Mouse (Mus musculus) midbrain, embryonic 14.5 days (tissue): ENCODE data around the gene Dapk1. TPM values are rescaled to one million over a fixed set of nuclear protein-coding genes. Genes with fewer than 3 reads are reported as not detected.

ENCODE experiments used
- ATAC-seq: fragments of 200-750 bp; cut with Nextera tagmentation; 2 replicates; pipeline ENCODE4 v1.8.0; 2017; ENCODE audit warnings: moderate number of reproducible peaks, moderate library complexity; ENCODE audit not compliant: low FRiP score, low TSS enrichment
- DNase-seq: peaks from one replicate; pipeline ENCODE4 v3.0.0-alpha.2; 2015
- H3K27ac ChIP-seq: fragments of 300-500 bp; sonication (generic); replicated peaks from 2 replicates; pipeline ENCODE4 v1.5.1; 2014; ENCODE audit warnings: mild to moderate bottlenecking, low read depth, low read length, moderate library complexity
- H3K27me3 ChIP-seq: fragments of 300-500 bp; sonication (generic); 2 replicates; pipeline ENCODE4 v1.6.1; 2014; ENCODE audit warnings: low read length, control low read depth, mixed read lengths; ENCODE audit not compliant: control insufficient read depth, insufficient read depth
- H3K36me3 ChIP-seq: fragments of 300-500 bp; sonication (generic); 2 replicates; pipeline ENCODE4 v1.6.1; 2014; ENCODE audit warnings: low read length, control low read depth; ENCODE audit not compliant: control insufficient read depth, insufficient read depth
- H3K4me1 ChIP-seq: fragments of 300-500 bp; sonication (generic); 2 replicates; pipeline ENCODE4 v1.6.1; 2014; ENCODE audit warnings: mild to moderate bottlenecking, antibody characterized with exemption, low read length, control low read depth; ENCODE audit not compliant: control insufficient read depth, insufficient read depth
- H3K4me2 ChIP-seq: fragments of 300-500 bp; sonication (generic); 2 replicates; pipeline ENCODE4 v1.6.1; 2014; ENCODE audit warnings: mild to moderate bottlenecking, low read length, moderate library complexity
- H3K4me3 ChIP-seq: fragments of 300-500 bp; sonication (generic); replicated peaks from 2 replicates; pipeline ENCODE4 v1.5.1; 2014; ENCODE audit warnings: low read depth, low read length
- H3K9ac ChIP-seq: fragments of 300-500 bp; sonication (generic); replicated peaks from 2 replicates; pipeline ENCODE4 v1.6.1; 2014; ENCODE audit warnings: mild to moderate bottlenecking, low read length, moderate library complexity
- H3K9me3 ChIP-seq: fragments of 300-500 bp; sonication (generic); 2 replicates; pipeline ENCODE4 v1.6.1; 2016; ENCODE audit warnings: low read length, control low read depth, mixed read lengths; ENCODE audit not compliant: control insufficient read depth
- WGBS: fragments of 180-500 bp; shearing (Covaris S2); extraction: QIAGEN DNeasy Blood & Tissue Kit; methylation state at CpG from one replicate; pipeline ENCODE4 v1.1.7; 2014; 5-methylcytosine and 5-hydroxymethylcytosine counted together
- polyA plus RNA-seq: library from polyadenylated mRNA; unstranded; fragments of >200 nt; fragmentation: Nextera tagmentation; extraction: Ambion mirVana; gene quantifications from 2 replicates; pipeline ENCODE4 v1.2.1, GENCODE M21; 2014

Gene Dapk1
- polyA plus RNA-seq, 1 experiment from 2014 or later: 42.4 TPM

DNA sequence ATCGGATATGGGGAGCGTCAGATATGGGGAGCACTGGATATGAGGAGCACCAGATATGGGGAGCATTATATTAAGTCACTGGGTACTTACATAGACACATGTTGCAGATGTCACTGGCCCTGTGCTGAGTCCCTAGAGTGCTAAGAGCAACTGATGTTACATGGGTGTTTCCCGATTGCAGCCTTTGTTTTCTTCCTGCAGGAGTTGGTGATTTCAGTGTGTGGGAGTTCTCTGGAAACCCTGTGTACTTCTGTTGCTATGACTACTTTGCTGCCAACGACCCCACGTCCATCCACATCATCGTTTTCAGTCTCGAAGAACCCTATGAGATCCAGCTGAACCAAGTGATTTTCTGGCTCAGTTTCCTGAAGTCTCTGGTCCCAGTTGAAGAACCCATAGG is 149.2 kb downstream of the Dapk1 start:
- no peak for ATAC-seq
- 94% methylated on average over 7 of the region's 7 CpGs for WGBS
- DNase-seq: no peak

DNA sequence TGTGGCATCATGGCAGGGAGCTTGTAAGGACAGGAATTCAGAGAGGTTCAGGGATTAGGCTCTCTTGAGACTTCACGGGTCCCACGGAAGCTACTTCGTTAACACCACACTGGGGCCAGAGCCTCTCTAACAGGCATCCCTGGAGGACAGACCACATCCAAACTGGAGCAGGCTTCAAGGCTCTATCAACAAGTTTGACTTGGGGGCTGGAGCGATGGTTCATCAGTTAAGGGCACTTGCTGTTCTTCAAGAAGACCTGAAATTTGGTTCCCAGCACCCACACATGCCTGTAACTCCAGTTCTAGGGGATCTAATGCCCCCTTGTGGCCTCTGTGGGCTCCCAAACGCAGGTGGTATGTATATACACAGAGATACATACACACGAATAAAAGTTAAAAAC is 151.5 kb downstream of the Dapk1 start:
- Histone ChIP-seq H3K9me3 (no peaks in the 10 kb centered on the region), H3K27ac (no peak overlapping the region), H3K4me2 (no peak overlapping the region), H3K36me3 (peaks cover 87% of the 10 kb centered on the region), H3K9ac (no peak overlapping the region), H3K27me3 (no peaks in the 10 kb centered on the region), H3K4me3 (no peak overlapping the region), H3K4me1 (no peaks in the 10 kb centered on the region)
- ATAC-seq (no peak), DNase-seq (no peak)
- 97% methylated on average over 6 of the region's 6 CpGs for WGBS

More for the DNA sequence above, 149.2 kb downstream of the Dapk1 start:
- no peaks in the 10 kb centered on the region for H3K9me3 ChIP-seq
- no peak overlapping the region for H3K9ac ChIP-seq
- no peaks in the 10 kb centered on the region for H3K4me1 ChIP-seq
- H3K36me3 ChIP-seq: peaks cover 77% of the 10 kb centered on the region
- no peak overlapping the region for H3K27ac ChIP-seq
- no peaks in the 10 kb centered on the region for H3K27me3 ChIP-seq
- H3K4me2 ChIP-seq: no peak overlapping the region
- H3K4me3 ChIP-seq: no peak overlapping the region

DNA sequence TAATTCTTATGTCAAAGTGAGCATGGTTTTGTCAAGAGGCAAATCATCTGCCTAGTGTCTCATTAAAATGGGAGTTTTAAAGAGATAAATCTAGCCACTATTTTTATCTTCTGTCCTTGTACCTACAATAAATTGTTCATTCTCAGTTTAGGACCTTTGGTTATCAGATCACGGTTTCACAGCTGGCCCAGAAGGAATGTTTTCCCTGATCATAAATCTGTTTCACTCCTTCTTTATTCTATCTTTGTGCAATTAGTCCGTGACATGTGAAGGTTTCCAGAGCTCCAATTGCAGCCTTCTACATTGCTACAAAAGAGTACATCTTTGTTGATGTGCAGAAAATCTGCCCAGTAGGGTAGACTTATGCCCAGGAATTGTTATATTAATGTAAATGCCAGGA is 153.5 kb downstream of the Dapk1 start:
- Histone ChIP-seq H3K9ac (no peak overlapping the region), H3K27me3 (no peaks in the 10 kb centered on the region), H3K9me3 (no peaks in the 10 kb centered on the region), H3K4me2 (no peak overlapping the region), H3K27ac (no peak overlapping the region), H3K4me3 (no peak overlapping the region), H3K36me3 (peaks cover 87% of the 10 kb centered on the region), H3K4me1 (no peaks in the 10 kb centered on the region)
- ATAC-seq (no peak), DNase-seq (no peak)
- 90% methylated on average over 2 of the region's 2 CpGs for WGBS

DNA sequence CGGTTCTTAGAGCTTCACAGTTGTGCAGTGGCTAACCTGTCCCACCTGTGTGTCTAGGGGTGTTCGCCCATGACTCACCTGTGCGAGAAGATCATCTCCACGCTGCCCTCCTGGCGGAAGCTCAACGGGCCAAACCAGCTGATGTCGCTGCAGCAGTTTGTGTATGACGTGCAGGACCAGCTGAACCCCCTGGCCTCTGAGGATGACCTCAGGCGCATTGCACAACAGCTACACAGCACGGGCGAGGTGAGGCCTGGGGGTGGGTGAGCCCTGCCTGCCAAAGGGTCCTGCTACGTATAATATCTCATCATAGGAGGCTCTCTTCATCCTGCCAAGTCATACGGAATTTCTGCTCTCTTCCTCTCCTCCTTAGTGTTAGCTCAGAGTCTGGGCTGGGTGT is 155.5 kb downstream of the Dapk1 start:
- H3K9ac ChIP-seq: no peak overlapping the region
- H3K36me3 ChIP-seq: peaks cover 86% of the 10 kb centered on the region
- H3K27me3 ChIP-seq: no peaks in the 10 kb centered on the region
- H3K4me1 ChIP-seq: no peaks in the 10 kb centered on the region
- H3K9me3 ChIP-seq: no peaks in the 10 kb centered on the region
- 93% methylated on average over 13 of the region's 13 CpGs for WGBS
- ATAC-seq: no peak
- H3K4me3 ChIP-seq: no peak overlapping the region
- no peak overlapping the region for H3K27ac ChIP-seq
- no peak overlapping the region for H3K4me2 ChIP-seq
- no peak for DNase-seq

DNA sequence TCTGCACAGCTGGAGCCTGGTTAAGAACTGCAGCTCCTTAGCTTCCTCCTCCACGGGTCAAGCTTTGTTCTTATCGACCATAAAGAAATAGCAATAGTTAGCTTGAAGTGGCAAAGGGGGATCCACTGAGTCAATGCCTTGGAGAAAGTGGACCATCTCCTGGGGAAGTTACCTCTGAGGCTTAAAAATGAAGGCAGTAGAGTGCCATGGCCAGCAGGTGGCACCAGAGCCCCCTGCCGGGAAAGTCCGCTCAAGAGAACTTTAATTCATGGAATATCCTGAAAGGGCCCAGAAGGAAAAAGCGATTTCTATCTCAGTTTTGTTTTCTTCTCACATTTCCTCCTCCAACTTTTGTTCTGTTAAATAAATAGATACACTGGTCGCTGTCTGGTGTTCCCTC is 157.4 kb downstream of the Dapk1 start:
- 39% methylated on average over 6 of the region's 6 CpGs for WGBS
- H3K27ac ChIP-seq: no peak overlapping the region
- no peak for ATAC-seq
- no peaks in the 10 kb centered on the region for H3K9me3 ChIP-seq
- H3K4me3 ChIP-seq: no peak overlapping the region
- no peaks in the 10 kb centered on the region for H3K27me3 ChIP-seq
- H3K9ac ChIP-seq: no peak overlapping the region
- peak; percentile 82 for DNase-seq
- H3K4me2 ChIP-seq: no peak overlapping the region
- H3K4me1 ChIP-seq: no peaks in the 10 kb centered on the region
- H3K36me3 ChIP-seq: peaks cover 81% of the 10 kb centered on the region

DNA sequence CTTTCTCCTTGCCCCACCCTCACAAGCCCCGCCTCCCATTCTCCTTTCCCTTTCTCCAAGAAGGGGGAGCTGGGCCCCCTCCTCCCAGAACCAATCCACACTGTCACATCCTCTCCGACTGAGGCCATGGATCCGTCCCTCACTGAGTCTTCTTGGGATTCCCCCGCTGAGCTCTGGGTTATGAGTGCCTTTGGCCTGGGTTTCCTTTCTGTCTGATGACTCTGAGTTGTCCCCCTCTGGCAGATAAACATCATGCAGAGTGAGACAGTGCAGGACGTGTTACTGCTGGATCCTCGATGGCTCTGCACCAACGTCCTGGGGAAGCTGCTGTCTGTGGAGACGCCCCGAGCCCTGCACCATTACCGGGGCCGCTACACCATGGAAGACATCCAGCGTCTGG is 158.6 kb downstream of the Dapk1 start:
- Histone ChIP-seq H3K9me3 (no peaks in the 10 kb centered on the region), H3K4me3 (no peak overlapping the region), H3K4me1 (no peaks in the 10 kb centered on the region), H3K36me3 (peaks cover 74% of the 10 kb centered on the region), H3K9ac (no peak overlapping the region), H3K27me3 (no peaks in the 10 kb centered on the region), H3K4me2 (no peak overlapping the region), H3K27ac (no peak overlapping the region)
- WGBS: 96% methylated on average over 12 of the region's 12 CpGs
- no peak for ATAC-seq
- no peak for DNase-seq

DNA sequence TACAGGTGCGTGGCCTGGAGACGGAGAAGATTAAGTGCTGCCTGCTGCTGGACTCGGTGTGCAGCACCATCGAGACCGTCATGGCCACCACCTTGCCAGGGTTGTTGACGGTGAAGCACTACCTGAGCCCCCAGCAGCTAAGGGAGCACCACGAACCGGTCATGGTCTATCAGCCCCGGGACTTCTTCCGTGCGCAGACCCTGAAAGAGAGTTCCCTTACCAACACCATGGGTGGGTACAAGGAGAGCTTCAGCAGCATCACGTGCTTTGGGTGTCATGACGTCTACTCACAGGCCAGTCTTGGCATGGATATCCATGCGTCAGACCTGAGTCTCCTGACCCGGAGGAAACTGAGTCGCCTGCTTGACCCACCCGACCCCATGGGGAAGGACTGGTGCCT is 159.4 kb downstream of the Dapk1 start:
- H3K9me3 ChIP-seq: no peaks in the 10 kb centered on the region
- no peaks in the 10 kb centered on the region for H3K4me1 ChIP-seq
- no peak overlapping the region for H3K4me2 ChIP-seq
- WGBS: 96% methylated on average over 17 of the region's 17 CpGs
- ATAC-seq (no peak), DNase-seq (no peak)
- H3K36me3 ChIP-seq: peaks cover 67% of the 10 kb centered on the region
- no peaks in the 10 kb centered on the region for H3K27me3 ChIP-seq
- no peak overlapping the region for H3K4me3 ChIP-seq
- no peak overlapping the region for H3K9ac ChIP-seq
- H3K27ac ChIP-seq: no peak overlapping the region

DNA sequence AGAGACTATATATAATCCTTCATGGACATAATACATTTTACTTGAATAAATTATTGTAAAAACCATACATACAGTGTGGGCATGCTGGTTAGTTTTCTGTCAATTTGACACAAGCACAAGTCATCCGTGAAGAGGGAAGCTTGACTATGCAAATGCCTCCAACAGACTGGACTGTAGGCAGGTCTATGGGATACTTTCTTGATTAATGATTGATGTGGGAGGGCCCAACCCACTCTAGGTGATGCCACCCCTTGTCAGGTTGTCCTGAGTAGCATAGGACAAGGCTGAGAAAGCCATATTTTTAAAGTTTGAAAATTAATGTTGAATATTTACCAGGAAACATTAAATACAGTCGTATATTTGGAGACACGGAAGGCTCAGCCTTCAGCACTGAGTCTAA is 178.8 kb downstream of the Dapk1 start:
- DNase-seq (no peak), ATAC-seq (no peak)
- H3K9me3 ChIP-seq: no peaks in the 10 kb centered on the region
- no peak overlapping the region for H3K9ac ChIP-seq
- no peaks in the 10 kb centered on the region for H3K4me1 ChIP-seq
- no peak overlapping the region for H3K4me3 ChIP-seq
- H3K4me2 ChIP-seq: no peak overlapping the region
- H3K27ac ChIP-seq: no peak overlapping the region
- 86% methylated on average over 3 of the region's 3 CpGs for WGBS
- no peaks in the 10 kb centered on the region for H3K36me3 ChIP-seq
- H3K27me3 ChIP-seq: no peaks in the 10 kb centered on the region

DNA sequence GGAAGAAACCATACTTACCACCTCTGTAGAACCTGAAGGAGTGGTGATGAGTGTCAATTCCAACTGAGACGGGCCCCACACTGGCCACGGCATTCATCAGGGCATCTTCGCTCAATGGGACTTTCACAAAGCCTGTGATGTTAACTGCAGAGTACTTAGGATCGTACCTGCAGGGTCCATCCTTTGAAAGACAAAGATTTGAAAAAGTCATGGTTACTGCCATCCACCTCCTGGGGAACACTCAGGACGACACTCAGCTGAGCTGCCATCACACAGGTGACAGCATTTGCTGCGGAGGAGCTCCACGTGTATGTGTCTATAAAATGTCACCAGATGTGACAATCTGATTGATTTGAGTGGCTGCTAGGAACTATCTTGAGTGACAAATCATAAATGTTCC is 181.6 kb downstream of the Dapk1 start:
- Histone ChIP-seq H3K36me3 (no peaks in the 10 kb centered on the region), H3K27me3 (no peaks in the 10 kb centered on the region), H3K4me3 (no peak overlapping the region), H3K27ac (no peak overlapping the region), H3K4me1 (no peaks in the 10 kb centered on the region), H3K9ac (no peak overlapping the region), H3K4me2 (no peak overlapping the region), H3K9me3 (no peaks in the 10 kb centered on the region)
- ATAC-seq (no peak), DNase-seq (no peak)
- 84% methylated on average over 7 of the region's 7 CpGs for WGBS
